Mouse (Mus musculus) cerebellum, adult 2 months (tissue): ENCODE measurements around the gene Krt90. TPM values are rescaled to one million over a fixed set of nuclear protein-coding genes. Genes with fewer than 3 reads are reported as not detected.

Experiments
- DNase-seq, 2 experiments: peaks; one replicate each; pipeline ENCODE4 v3.0.0; 2021
- H3K27ac ChIP-seq: fragments of 200-500 bp; 2 replicates; pipeline ENCODE4 v1.5.1; 2012; ENCODE audit warnings: low read length, control low read depth, inconsistent platforms; ENCODE audit not compliant: insufficient read depth
- H3K27me3 ChIP-seq: fragments of 200-500 bp; 2 replicates; pipeline ENCODE4 v1.6.1; 2012; ENCODE audit warnings: inconsistent platforms, mild to moderate bottlenecking, low read length, moderate library complexity; ENCODE audit not compliant: control insufficient read depth, insufficient read depth
- H3K4me1 ChIP-seq: fragments of 200-500 bp; 2 replicates; pipeline ENCODE4 v1.6.1; 2011; ENCODE audit warnings: low read length; ENCODE audit not compliant: control insufficient read depth, insufficient read depth
- H3K4me3 ChIP-seq: fragments of 200-500 bp; replicated peaks from 2 replicates; pipeline ENCODE3; 2011; ENCODE audit warnings: mild to moderate bottlenecking, low read depth, low read length, control low read depth; ENCODE audit not compliant: insufficient read depth
- CTCF ChIP-seq: fragments of 200-500 bp; IDR thresholded peaks from 2 replicates; pipeline ENCODE4 v1.5.1; 2011; ENCODE audit warnings: low read depth, mild to moderate bottlenecking, control low read depth, low read length, moderate library complexity, borderline replicate concordance; ENCODE audit not compliant: insufficient read depth
- POLR2A ChIP-seq: fragments of 200-500 bp; IDR thresholded peaks from 2 replicates; pipeline ENCODE4 v1.6.1; 2011; ENCODE audit warnings: low read length, control low read depth, borderline replicate concordance; ENCODE audit not compliant: insufficient read depth
- WGBS: fragments of 180-500 bp; shearing (Covaris S2); methylation state at CpG from one replicate; pipeline ENCODE4 v1.1.7; 2018; 5-methylcytosine and 5-hydroxymethylcytosine counted together
- polyA plus RNA-seq: library from polyadenylated mRNA; depleted of rRNA; stranded (reverse); fragments of >200 nt; gene quantifications from 2 replicates; pipeline ENCODE4 v1.2.3, GENCODE M21; 2012; rRNA removed

Krt90 gene
- 0.03 and 0.08 TPM in 2 replicates for polyA plus RNA-seq

- WGBS, result 61% methylated on average over 5 of the region's 5 CpGs
Observed at GRCm38 (mm10) chr15:101562850-101563249, at the start of gene Krt90. TSS of gene Krt90 (minus strand) at chr15:101562950.

GRCm38 (mm10) chr15:101599123-101599522, 36.4 kb upstream of the Krt90 start:
- no peak for TF ChIP-seq POLR2A
- no peak for TF ChIP-seq CTCF
- WGBS, result 30% methylated on average over 6 of the region's 6 CpGs
- H3K4me1 ChIP-seq, result no peaks in the 10 kb centered on the region
- no peak overlapping the region for H3K27ac ChIP-seq
- no peak for DNase-seq
- H3K4me3 ChIP-seq, result no peak overlapping the region
- H3K27me3 ChIP-seq, result no peaks in the 10 kb centered on the region

More at GRCm38 (mm10) chr15:101562850-101563249, at the start of gene Krt90:
- no peak for DNase-seq
- H3K27ac ChIP-seq, result no peak within 1 kb of the TSS
- no peaks in the 10 kb centered on the region for H3K27me3 ChIP-seq
- H3K4me1 ChIP-seq, result no peaks in the 10 kb centered on the region
- H3K4me3 ChIP-seq, result no peak within 1 kb of the TSS
- TF ChIP-seq CTCF (no peak), POLR2A (no peak)

GRCm38 (mm10) chr15:101588216-101588615, 25.5 kb upstream of the Krt90 start:
- no peak for DNase-seq
- Histone ChIP-seq H3K27ac (no peak overlapping the region), H3K27me3 (no peaks in the 10 kb centered on the region), H3K4me3 (no peak overlapping the region), H3K4me1 (no peaks in the 10 kb centered on the region)
- WGBS, result 73% methylated on average over 10 of the region's 10 CpGs
- TF ChIP-seq POLR2A (no peak), CTCF (no peak)

GRCm38 (mm10) chr15:101584456-101584855, 21.7 kb upstream of the Krt90 start:
- TF ChIP-seq CTCF, result no peak
- TF ChIP-seq POLR2A, result no peak
- H3K4me1 ChIP-seq, result no peaks in the 10 kb centered on the region
- no peak overlapping the region for H3K4me3 ChIP-seq
- 39% methylated on average over 2 of the region's 2 CpGs for WGBS
- H3K27me3 ChIP-seq, result no peaks in the 10 kb centered on the region
- no peak for DNase-seq
- H3K27ac ChIP-seq, result no peak overlapping the region

GRCm38 (mm10) chr15:101583211-101583965, 20.6 kb upstream of the Krt90 start:
- no peak for DNase-seq
- TF ChIP-seq CTCF (no peak), POLR2A (no peak)
- H3K27me3 ChIP-seq, result no peaks in the 10 kb centered on the region
- H3K4me3 ChIP-seq, result no peak overlapping the region
- WGBS, result 67% methylated on average over 8 of the region's 8 CpGs
- no peaks in the 10 kb centered on the region for H3K4me1 ChIP-seq
- H3K27ac ChIP-seq, result no peak overlapping the region

- WGBS, result 57% methylated on average over 3 of the region's 3 CpGs
- DNase-seq, result no peak
- no peak overlapping the region for H3K27ac ChIP-seq
Observed at GRCm38 (mm10) chr15:101581701-101582100, 19.0 kb upstream of the Krt90 start.

GRCm38 (mm10) chr15:101575506-101575905, 12.8 kb upstream of the Krt90 start:
- Histone ChIP-seq H3K4me3 (no peak overlapping the region), H3K4me1 (no peaks in the 10 kb centered on the region), H3K27ac (no peak overlapping the region), H3K27me3 (no peaks in the 10 kb centered on the region; the same call in 1 of the 2 replicates)
- TF ChIP-seq CTCF (no peak), POLR2A (no peak)
- no peak for DNase-seq
- 88% methylated on average over 5 of the region's 5 CpGs for WGBS

More at GRCm38 (mm10) chr15:101581701-101582100, 19.0 kb upstream of the Krt90 start:
- H3K4me3 ChIP-seq, result no peak overlapping the region
- no peaks in the 10 kb centered on the region for H3K4me1 ChIP-seq
- TF ChIP-seq POLR2A, result no peak
- TF ChIP-seq CTCF, result no peak
- H3K27me3 ChIP-seq, result no peaks in the 10 kb centered on the region

GRCm38 (mm10) chr15:101573796-101574345, 11.1 kb upstream of the Krt90 start, which contains the start of gene Krt75:
TSS of gene Krt75 (minus strand) at chr15:101573904.
- no peak for DNase-seq
- 78% methylated on average over 15 of the region's 15 CpGs for WGBS
- H3K27me3 ChIP-seq, result no peaks in the 10 kb centered on the region; the same call in 1 of the 2 replicates
- no peak within 1 kb of the TSS for H3K4me3 ChIP-seq
- H3K4me1 ChIP-seq, result no peaks in the 10 kb centered on the region
- TF ChIP-seq CTCF, result no peak
- H3K27ac ChIP-seq, result no peak within 1 kb of the TSS

GRCm38 (mm10) chr15:101567780-101568179, 5.0 kb upstream of the Krt90 start:
- TF ChIP-seq CTCF (peak; percentile 26; the same call in 1 of the 2 replicates), POLR2A (no peak)
- no peaks in the 10 kb centered on the region for H3K4me1 ChIP-seq
- DNase-seq, result no peak
- WGBS, result 49% methylated on average over 7 of the region's 7 CpGs
- no peak overlapping the region for H3K27ac ChIP-seq
- H3K27me3 ChIP-seq, result no peaks in the 10 kb centered on the region
- H3K4me3 ChIP-seq, result no peak overlapping the region
